Mouse (Mus musculus) hindbrain, embryonic 10.5 days (tissue): ENCODE data around the gene Rnf227. TPM values are rescaled to one million over a fixed set of nuclear protein-coding genes. Genes with fewer than 3 reads are reported as not detected.
"Not testable (repeated sequence)": the region's sequence is repeated elsewhere in the genome, so short reads cannot be mapped to it uniquely, and the experiment has no call there.

Experiments
- DNase-seq: peaks from one replicate; pipeline ENCODE4 v3.0.0-alpha.2; 2017; ENCODE audit warnings: low spot score
- H3K27ac ChIP-seq: fragments of 300-500 bp; sonication (generic); 2 replicates; pipeline ENCODE4 v1.5.1; 2016; ENCODE audit warnings: mild to moderate bottlenecking, moderate library complexity
- H3K27me3 ChIP-seq: fragments of 300-500 bp; sonication (generic); 2 replicates; pipeline ENCODE4 v1.6.1; 2016; ENCODE audit warnings: mild to moderate bottlenecking; ENCODE audit not compliant: poor library complexity, insufficient read depth, severe bottlenecking
- H3K36me3 ChIP-seq: fragments of 300-500 bp; sonication (generic); 2 replicates; pipeline ENCODE4 v1.6.1; 2016; ENCODE audit warnings: mild to moderate bottlenecking, moderate library complexity
- H3K4me1 ChIP-seq: fragments of 300-500 bp; sonication (generic); replicated peaks from 2 replicates; pipeline ENCODE4 v1.6.1; 2016; ENCODE audit warnings: mild to moderate bottlenecking
- H3K4me3 ChIP-seq: fragments of 300-500 bp; sonication (generic); 2 replicates; pipeline ENCODE4 v1.5.1; 2016; ENCODE audit warnings: mild to moderate bottlenecking, moderate library complexity
- H3K9me3 ChIP-seq: fragments of 300-500 bp; sonication (generic); 2 replicates; pipeline ENCODE4 v1.6.1; 2016; ENCODE audit warnings: mild to moderate bottlenecking, moderate library complexity
- WGBS: fragments of 180-500 bp; shearing (Covaris S2); methylation state at CpG from one replicate; pipeline ENCODE4 v1.1.7; 2016; 5-methylcytosine and 5-hydroxymethylcytosine counted together
- polyA plus RNA-seq: library from polyadenylated mRNA; unstranded; fragments of >200 nt; fragmentation: Nextera tagmentation; extraction: Ambion mirVana; gene quantifications from 2 replicates; pipeline ENCODE4 v1.2.1, GENCODE M21; 2016

The Rnf227 gene
- 18.0 and 19.9 TPM in 2 replicates for polyA plus RNA-seq

GRCm38 (mm10) chr11:69340161-69341131, at the start of gene Rnf227:
Gene Rnf227, plus strand, starts transcription at chr11:69340461.
- 2% methylated on average over 99 of the region's 99 CpGs for WGBS

GRCm38 (mm10) chr11:69291111-69291510, 49.1 kb upstream of the Rnf227 start:
- WGBS, result 98% methylated on average over 5 of the region's 5 CpGs
- Histone ChIP-seq H3K4me3 (no peak overlapping the region), H3K9me3 (no peaks in the 10 kb centered on the region), H3K27ac (no peak overlapping the region), H3K36me3 (peaks cover 5% of the 10 kb centered on the region; the same call in 1 of the 2 replicates), H3K4me1 (no peaks in the 10 kb centered on the region), H3K27me3 (no peaks in the 10 kb centered on the region)
- DNase-seq, result no peak

More at GRCm38 (mm10) chr11:69340161-69341131, at the start of gene Rnf227:
- DNase-seq, result peak; percentile 87
- Histone ChIP-seq H3K4me1 (peaks cover 16% of the 10 kb centered on the region), H3K27ac (peak within 1 kb of the TSS; percentile 90), H3K9me3 (peaks cover 5% of the 10 kb centered on the region; the same call in 1 of the 2 replicates), H3K36me3 (peaks cover 28% of the 10 kb centered on the region), H3K27me3 (peaks cover 31% of the 10 kb centered on the region), H3K4me3 (peak within 1 kb of the TSS; percentile 63)

GRCm38 (mm10) chr11:69295286-69295685, 45.0 kb upstream of the Rnf227 start:
- Histone ChIP-seq H3K4me3 (no peak overlapping the region), H3K27ac (no peak overlapping the region), H3K4me1 (no peaks in the 10 kb centered on the region), H3K9me3 (no peaks in the 10 kb centered on the region), H3K36me3 (peaks cover 42% of the 10 kb centered on the region), H3K27me3 (no peaks in the 10 kb centered on the region)
- no peak for DNase-seq
- WGBS, result 93% methylated on average over 3 of the region's 3 CpGs

GRCm38 (mm10) chr11:69297799-69298198, 42.5 kb upstream of the Rnf227 start:
- Histone ChIP-seq H3K27ac (no peak overlapping the region), H3K9me3 (no peaks in the 10 kb centered on the region), H3K4me3 (no peak overlapping the region), H3K27me3 (no peaks in the 10 kb centered on the region), H3K36me3 (peaks cover 67% of the 10 kb centered on the region), H3K4me1 (no peaks in the 10 kb centered on the region)
- 89% methylated on average over 2 of the region's 2 CpGs for WGBS
- no peak for DNase-seq

- no peaks in the 10 kb centered on the region for H3K4me1 ChIP-seq
- H3K36me3 ChIP-seq, result peaks cover 71% of the 10 kb centered on the region
- DNase-seq, result no peak
- no peak overlapping the region for H3K4me3 ChIP-seq
- H3K9me3 ChIP-seq, result no peaks in the 10 kb centered on the region
- 77% methylated on average over 7 of the region's 7 CpGs for WGBS
- H3K27me3 ChIP-seq, result no peaks in the 10 kb centered on the region
- no peak overlapping the region for H3K27ac ChIP-seq
Measured at GRCm38 (mm10) chr11:69298231-69298630, 42.0 kb upstream of the Rnf227 start.

- Histone ChIP-seq H3K27me3 (no peaks in the 10 kb centered on the region), H3K36me3 (peaks cover 97% of the 10 kb centered on the region), H3K9me3 (no peaks in the 10 kb centered on the region), H3K27ac (no peak overlapping the region), H3K4me1 (no peaks in the 10 kb centered on the region), H3K4me3 (no peak overlapping the region)
- DNase-seq, result no peak
- 91% methylated on average over 7 of the region's 7 CpGs for WGBS
Measured at GRCm38 (mm10) chr11:69302817-69303216, 37.4 kb upstream of the Rnf227 start.

GRCm38 (mm10) chr11:69305291-69305690, 35.0 kb upstream of the Rnf227 start:
- 91% methylated on average over 9 of the region's 9 CpGs for WGBS
- H3K27me3 ChIP-seq, result no peaks in the 10 kb centered on the region
- no peak overlapping the region for H3K4me3 ChIP-seq
- peaks cover 99% of the 10 kb centered on the region for H3K36me3 ChIP-seq
- DNase-seq, result no peak
- H3K27ac ChIP-seq, result no peak overlapping the region
- H3K9me3 ChIP-seq, result no peaks in the 10 kb centered on the region
- no peaks in the 10 kb centered on the region for H3K4me1 ChIP-seq

GRCm38 (mm10) chr11:69306039-69306438, 34.2 kb upstream of the Rnf227 start:
- Histone ChIP-seq H3K36me3 (peaks cover 99% of the 10 kb centered on the region), H3K27ac (no peak overlapping the region), H3K9me3 (no peaks in the 10 kb centered on the region), H3K4me3 (no peak overlapping the region), H3K27me3 (no peaks in the 10 kb centered on the region), H3K4me1 (no peaks in the 10 kb centered on the region)
- no peak for DNase-seq
- 94% methylated on average over 2 of the region's 2 CpGs for WGBS

GRCm38 (mm10) chr11:69311266-69311665, 29.0 kb upstream of the Rnf227 start:
- no peaks in the 10 kb centered on the region for H3K9me3 ChIP-seq
- DNase-seq, result no peak
- H3K36me3 ChIP-seq, result peaks cover 100% of the 10 kb centered on the region
- no peak overlapping the region for H3K4me3 ChIP-seq
- no peak overlapping the region for H3K27ac ChIP-seq
- H3K4me1 ChIP-seq, result 0 out of 2 replicates have a peak, but pooled peaks cover 2% of the 10 kb centered on the region
- 88% methylated on average over 7 of the region's 7 CpGs for WGBS
- H3K27me3 ChIP-seq, result no peaks in the 10 kb centered on the region

GRCm38 (mm10) chr11:69316361-69316760, 23.9 kb upstream of the Rnf227 start:
- Histone ChIP-seq H3K4me3 (no peak overlapping the region), H3K4me1 (0 out of 2 replicates have a peak, but pooled peaks cover 5% of the 10 kb centered on the region), H3K27me3 (no peaks in the 10 kb centered on the region), H3K36me3 (peaks cover 97% of the 10 kb centered on the region), H3K27ac (no peak overlapping the region), H3K9me3 (no peaks in the 10 kb centered on the region)
- DNase-seq, result no peak
- 97% methylated on average over 6 of the region's 6 CpGs for WGBS

GRCm38 (mm10) chr11:69318000-69318399, 22.3 kb upstream of the Rnf227 start:
- H3K36me3 ChIP-seq, result peaks cover 81% of the 10 kb centered on the region
- DNase-seq, result not testable (repeated sequence)
- WGBS, result 86% methylated on average over 3 of the region's 3 CpGs

GRCm38 (mm10) chr11:69321580-69321979, 18.7 kb upstream of the Rnf227 start:
- peaks cover 46% of the 10 kb centered on the region for H3K36me3 ChIP-seq
- DNase-seq, result no peak
- no peak overlapping the region for H3K27ac ChIP-seq
- H3K4me3 ChIP-seq, result peak overlapping the region; percentile 72
- 93% methylated on average over 6 of the region's 6 CpGs for WGBS
- peaks cover 3% of the 10 kb centered on the region for H3K27me3 ChIP-seq
- no peaks in the 10 kb centered on the region for H3K9me3 ChIP-seq
- H3K4me1 ChIP-seq, result peaks cover 43% of the 10 kb centered on the region

More at GRCm38 (mm10) chr11:69318000-69318399, 22.3 kb upstream of the Rnf227 start:
- H3K27ac ChIP-seq, H3K9me3 ChIP-seq, H3K27me3 ChIP-seq, H3K4me3 ChIP-seq: not testable (repeated sequence)
- H3K4me1 ChIP-seq, result peaks cover 20% of the 10 kb centered on the region

GRCm38 (mm10) chr11:69322010-69322409, 18.3 kb upstream of the Rnf227 start:
- H3K4me1 ChIP-seq, result peaks cover 47% of the 10 kb centered on the region
- peak overlapping the region; percentile 97 for H3K27ac ChIP-seq
- H3K4me3 ChIP-seq, result peak overlapping the region; percentile 72
- no peaks in the 10 kb centered on the region for H3K9me3 ChIP-seq
- 78% methylated on average over 6 of the region's 6 CpGs for WGBS
- no peak for DNase-seq
- peaks cover 41% of the 10 kb centered on the region for H3K36me3 ChIP-seq
- peaks cover 8% of the 10 kb centered on the region for H3K27me3 ChIP-seq
